Mouse (Mus musculus) limb, embryonic 15.5 days (tissue): ENCODE measurements around the gene Ptov1. TPM values are rescaled to one million over a fixed set of nuclear protein-coding genes. Genes with fewer than 3 reads are reported as not detected.

Source experiments
- ATAC-seq: fragments of 200-750 bp; cut with Nextera tagmentation; 2 replicates; pipeline ENCODE4 v1.8.0; 2017; ENCODE audit warnings: low read depth, moderate TSS enrichment; ENCODE audit not compliant: insufficient number of reproducible peaks, low FRiP score, low TSS enrichment
- H3K27ac ChIP-seq: fragments of 300-500 bp; sonication (generic); 2 replicates; pipeline ENCODE4 v1.5.1; 2015; ENCODE audit warnings: moderate library complexity, mild to moderate bottlenecking, inconsistent platforms
- H3K27me3 ChIP-seq: fragments of 300-500 bp; sonication (generic); 2 replicates; pipeline ENCODE4 v1.6.1; 2015; ENCODE audit warnings: inconsistent platforms
- H3K36me3 ChIP-seq: fragments of 300-500 bp; sonication (generic); 2 replicates; pipeline ENCODE4 v1.6.1; 2015; ENCODE audit warnings: inconsistent platforms
- H3K4me1 ChIP-seq: fragments of 300-500 bp; sonication (generic); 2 replicates; pipeline ENCODE4 v1.6.1; 2015; ENCODE audit warnings: inconsistent platforms
- H3K4me2 ChIP-seq: fragments of 300-500 bp; sonication (generic); 2 replicates; pipeline ENCODE4 v1.6.1; 2015; ENCODE audit warnings: mild to moderate bottlenecking, inconsistent platforms
- H3K4me3 ChIP-seq: fragments of 300-500 bp; sonication (generic); 2 replicates; pipeline ENCODE4 v1.5.1; 2015; ENCODE audit warnings: mild to moderate bottlenecking, inconsistent platforms
- H3K9ac ChIP-seq: fragments of 300-500 bp; sonication (generic); 2 replicates; pipeline ENCODE4 v1.6.1; 2015; ENCODE audit warnings: inconsistent platforms
- H3K9me3 ChIP-seq: fragments of 300-500 bp; sonication (generic); 2 replicates; pipeline ENCODE4 v1.6.1; 2016; ENCODE audit warnings: inconsistent platforms
- WGBS: fragments of 180-500 bp; shearing (Covaris S2); methylation state at CpG from one replicate; pipeline ENCODE4 v1.1.7; 2015; 5-methylcytosine and 5-hydroxymethylcytosine counted together
- polyA plus RNA-seq: library from polyadenylated mRNA; unstranded; fragments of >200 nt; fragmentation: Nextera tagmentation; extraction: Ambion mirVana; gene quantifications from 2 replicates; pipeline ENCODE4 v1.2.1, GENCODE M21; 2015

The Ptov1 gene
- polyA plus RNA-seq, 1 experiment from 2014 or later, result 373 TPM

- ATAC-seq, result no peak
Measured at GRCm38 (mm10) chr7:44846804-44847203, 22.8 kb downstream of the Ptov1 start.

DNA sequence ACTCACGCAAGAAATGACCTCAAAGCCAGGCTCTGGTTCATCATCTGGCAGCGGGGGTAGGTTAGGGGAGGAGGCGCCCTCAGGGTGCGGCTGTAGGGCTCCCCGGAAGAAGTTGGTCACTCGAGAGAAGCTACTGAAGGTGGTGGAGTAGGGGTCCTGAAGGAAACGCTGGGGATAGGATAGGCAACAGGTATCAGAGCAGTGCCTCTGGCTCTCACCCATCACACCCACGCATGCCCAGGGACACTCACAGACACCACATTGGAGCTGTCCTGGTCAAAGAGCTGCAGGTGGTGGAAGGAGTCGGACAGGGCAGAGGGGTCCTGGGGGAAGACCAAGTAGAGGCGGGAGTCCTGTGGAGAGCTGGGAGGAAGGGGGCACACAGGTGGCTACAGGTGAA, 24.6 kb downstream of the Ptov1 start:
- no peak for ATAC-seq
- peaks cover 25% of the 10 kb centered on the region; the same call in 1 of the 2 replicates for H3K27me3 ChIP-seq
- H3K4me1 ChIP-seq, result peaks cover 18% of the 10 kb centered on the region
- WGBS, result 93% methylated on average over 10 of the region's 10 CpGs
- H3K4me2 ChIP-seq, result no peak overlapping the region
- H3K4me3 ChIP-seq, result no peak overlapping the region
- no peak overlapping the region for H3K9ac ChIP-seq
- no peak overlapping the region for H3K27ac ChIP-seq
- no peaks in the 10 kb centered on the region for H3K9me3 ChIP-seq
- peaks cover 68% of the 10 kb centered on the region for H3K36me3 ChIP-seq

More at GRCm38 (mm10) chr7:44846804-44847203, 22.8 kb downstream of the Ptov1 start:
- Histone ChIP-seq H3K4me1 (peaks cover 28% of the 10 kb centered on the region), H3K9ac (no peak overlapping the region), H3K4me3 (no peak overlapping the region), H3K27me3 (peaks cover 7% of the 10 kb centered on the region; the same call in 1 of the 2 replicates), H3K4me2 (no peak overlapping the region), H3K36me3 (peaks cover 58% of the 10 kb centered on the region), H3K9me3 (no peaks in the 10 kb centered on the region), H3K27ac (no peak overlapping the region)
- WGBS, result 86% methylated on average over 7 of the region's 7 CpGs

- Histone ChIP-seq H3K4me1 (peaks cover 19% of the 10 kb centered on the region), H3K27me3 (peaks cover 38% of the 10 kb centered on the region), H3K27ac (no peak overlapping the region), H3K4me3 (no peak overlapping the region), H3K36me3 (peaks cover 67% of the 10 kb centered on the region), H3K9me3 (no peaks in the 10 kb centered on the region), H3K4me2 (no peak overlapping the region), H3K9ac (no peak overlapping the region)
- ATAC-seq, result no peak
- 88% methylated on average over 8 of the region's 8 CpGs for WGBS
Measured at GRCm38 (mm10) chr7:44841825-44842463, 27.6 kb downstream of the Ptov1 start.

GRCm38 (mm10) chr7:44840426-44840825, 29.2 kb downstream of the Ptov1 start:
- H3K36me3 ChIP-seq, result peaks cover 52% of the 10 kb centered on the region
- no peaks in the 10 kb centered on the region for H3K9me3 ChIP-seq
- H3K4me3 ChIP-seq, result peak overlapping the region; percentile 33
- H3K27me3 ChIP-seq, result peaks cover 38% of the 10 kb centered on the region
- H3K4me1 ChIP-seq, result peaks cover 15% of the 10 kb centered on the region
- no peak overlapping the region for H3K27ac ChIP-seq
- no peak overlapping the region for H3K9ac ChIP-seq
- ATAC-seq, result no peak
- 40% methylated on average over 14 of the region's 14 CpGs for WGBS
- peak overlapping the region; percentile 75; the same call in 1 of the 2 replicates for H3K4me2 ChIP-seq

DNA sequence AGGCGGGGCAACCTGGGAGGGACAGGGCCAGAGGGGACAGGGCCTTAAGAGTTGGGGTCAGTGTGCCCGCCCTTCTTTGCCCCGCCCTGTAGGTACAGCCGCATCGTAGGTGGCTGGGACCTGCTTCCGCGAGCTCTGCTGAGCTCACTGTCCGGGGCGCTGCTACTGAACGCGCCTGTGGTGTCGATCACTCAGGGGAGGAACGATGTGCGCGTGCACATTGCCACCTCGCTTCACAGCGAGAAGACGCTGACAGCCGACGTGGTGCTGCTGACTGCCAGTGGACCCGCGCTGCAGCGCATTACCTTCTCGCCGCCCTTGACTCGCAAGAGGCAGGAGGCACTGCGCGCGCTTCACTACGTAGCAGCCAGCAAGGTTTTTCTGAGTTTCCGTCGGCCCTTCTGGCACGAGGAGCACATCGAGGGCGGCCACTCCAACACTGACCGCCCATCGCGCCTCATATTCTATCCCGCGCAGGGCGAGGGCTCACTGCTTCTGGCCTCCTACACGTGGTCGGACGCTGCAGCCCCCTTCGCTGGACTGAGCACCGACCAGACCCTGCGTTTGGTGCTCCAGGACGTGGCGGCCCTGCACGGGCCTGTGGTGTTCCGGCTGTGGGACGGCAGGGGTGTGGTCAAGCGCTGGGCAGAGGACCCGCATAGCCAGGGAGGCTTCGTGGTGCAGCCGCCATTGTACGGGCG, 29.9 kb downstream of the Ptov1 start:
- Histone ChIP-seq H3K27me3 (peaks cover 38% of the 10 kb centered on the region), H3K4me1 (peaks cover 15% of the 10 kb centered on the region), H3K36me3 (peaks cover 44% of the 10 kb centered on the region), H3K27ac (no peak overlapping the region), H3K9me3 (no peaks in the 10 kb centered on the region), H3K9ac (peak overlapping the region; percentile 31), H3K4me3 (peak overlapping the region; percentile 33), H3K4me2 (peak overlapping the region; percentile 75)
- WGBS, result 2% methylated on average over 58 of the region's 58 CpGs
- peak; percentile 6; the same call in 1 of the 2 replicates for ATAC-seq

DNA sequence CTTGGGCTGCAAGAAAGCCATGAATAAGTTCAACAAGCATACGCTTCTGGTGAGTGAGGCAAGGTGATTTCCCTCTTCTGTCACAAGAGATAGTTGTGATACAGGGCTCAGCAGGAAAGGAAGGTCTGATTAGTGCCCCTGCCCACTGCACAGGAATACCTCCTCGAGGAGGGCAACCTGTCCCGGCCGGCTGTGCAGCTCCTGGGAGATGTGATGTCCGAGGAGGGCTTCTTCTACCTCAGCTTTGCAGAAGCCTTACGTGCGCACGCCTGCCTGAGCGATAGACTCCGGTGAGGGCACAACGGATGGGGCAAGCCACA, 30.5 kb downstream of the Ptov1 start:
- H3K27ac ChIP-seq, result no peak overlapping the region
- H3K4me3 ChIP-seq, result peak overlapping the region; percentile 33
- 25% methylated on average over 11 of the region's 11 CpGs for WGBS
- no peak for ATAC-seq
- peaks cover 39% of the 10 kb centered on the region for H3K36me3 ChIP-seq
- peak overlapping the region; percentile 75 for H3K4me2 ChIP-seq
- no peaks in the 10 kb centered on the region for H3K9me3 ChIP-seq
- peaks cover 38% of the 10 kb centered on the region for H3K27me3 ChIP-seq
- H3K9ac ChIP-seq, result peak overlapping the region; percentile 31; the same call in 1 of the 2 replicates
- peaks cover 16% of the 10 kb centered on the region for H3K4me1 ChIP-seq

- Histone ChIP-seq H3K36me3 (peaks cover 28% of the 10 kb centered on the region), H3K9me3 (no peaks in the 10 kb centered on the region), H3K27ac (no peak overlapping the region), H3K27me3 (peaks cover 38% of the 10 kb centered on the region), H3K4me2 (no peak overlapping the region), H3K4me1 (peaks cover 21% of the 10 kb centered on the region), H3K9ac (no peak overlapping the region), H3K4me3 (no peak overlapping the region)
- ATAC-seq, result no peak
- WGBS, result 88% methylated on average over 6 of the region's 6 CpGs
Measured at GRCm38 (mm10) chr7:44838073-44838472, 31.5 kb downstream of the Ptov1 start.

- Histone ChIP-seq H3K4me1 (peaks cover 28% of the 10 kb centered on the region), H3K4me3 (no peak overlapping the region), H3K27ac (no peak overlapping the region), H3K27me3 (peaks cover 28% of the 10 kb centered on the region), H3K9me3 (no peaks in the 10 kb centered on the region), H3K4me2 (no peak overlapping the region), H3K9ac (no peak overlapping the region), H3K36me3 (peaks cover 17% of the 10 kb centered on the region)
- no peak for ATAC-seq
- WGBS, result 84% methylated on average over 9 of the region's 9 CpGs
Measured at GRCm38 (mm10) chr7:44836423-44837053, 33.0 kb downstream of the Ptov1 start.

DNA sequence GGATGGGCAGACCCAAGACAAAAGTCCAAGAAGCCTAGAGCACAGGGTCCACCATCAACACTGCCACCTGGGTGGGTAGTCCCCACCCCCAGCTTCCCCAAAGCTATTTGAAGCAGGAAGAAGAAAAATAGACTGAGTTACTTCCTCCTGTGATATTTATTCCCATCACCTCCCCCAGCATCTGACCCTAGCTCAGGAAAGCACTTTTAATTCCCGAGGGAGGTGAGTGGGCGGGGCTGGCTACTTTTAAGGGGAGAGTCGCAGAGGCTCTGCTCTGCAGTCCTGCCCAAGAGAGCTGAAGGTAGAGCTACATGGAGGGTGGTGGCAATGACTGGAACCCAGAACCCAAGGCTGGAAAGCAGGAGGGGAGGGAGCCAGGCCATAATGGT, 33.6 kb downstream of the Ptov1 start:
- 41% methylated on average over 3 of the region's 3 CpGs for WGBS
- Histone ChIP-seq H3K9me3 (no peaks in the 10 kb centered on the region), H3K9ac (no peak overlapping the region), H3K4me1 (peaks cover 29% of the 10 kb centered on the region), H3K27me3 (peaks cover 23% of the 10 kb centered on the region), H3K27ac (no peak overlapping the region), H3K4me2 (no peak overlapping the region), H3K36me3 (peaks cover 16% of the 10 kb centered on the region), H3K4me3 (no peak overlapping the region)
- no peak for ATAC-seq

- peaks cover 28% of the 10 kb centered on the region for H3K4me1 ChIP-seq
- ATAC-seq, result no peak
- H3K36me3 ChIP-seq, result peaks cover 16% of the 10 kb centered on the region
- H3K27me3 ChIP-seq, result peaks cover 17% of the 10 kb centered on the region
- H3K9ac ChIP-seq, result no peak overlapping the region
- 84% methylated on average over 1 of the region's 1 CpGs for WGBS
- H3K4me3 ChIP-seq, result no peak overlapping the region
- H3K27ac ChIP-seq, result no peak overlapping the region
- no peaks in the 10 kb centered on the region for H3K9me3 ChIP-seq
- no peak overlapping the region for H3K4me2 ChIP-seq
Measured at GRCm38 (mm10) chr7:44835373-44836015, 34.1 kb downstream of the Ptov1 start.

DNA sequence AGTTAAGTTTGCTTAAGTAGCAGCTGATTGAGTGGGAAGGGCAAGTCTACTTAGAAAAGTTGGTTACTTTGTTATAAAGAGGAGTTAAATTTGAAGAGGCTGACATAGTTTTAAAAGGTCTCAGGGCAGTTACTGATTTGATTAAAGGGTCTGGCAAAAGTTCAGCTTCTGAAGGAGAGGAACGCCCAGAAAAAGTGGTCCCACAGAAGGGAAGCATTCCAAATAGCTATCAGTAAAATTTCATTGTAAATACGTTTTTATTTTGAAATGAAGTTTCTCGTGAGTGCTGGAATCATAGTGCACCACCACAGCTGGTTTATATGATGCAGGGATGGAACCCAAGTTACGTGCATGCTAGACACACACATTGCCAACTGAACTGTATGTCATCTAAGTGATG, 36.8 kb downstream of the Ptov1 start:
- Histone ChIP-seq H3K36me3 (peaks cover 40% of the 10 kb centered on the region), H3K4me3 (no peak overlapping the region), H3K27me3 (no peaks in the 10 kb centered on the region), H3K27ac (0 out of 2 replicates have a peak overlapping the region, but pooled peaks have one; percentile 27), H3K4me1 (peaks cover 13% of the 10 kb centered on the region; the same call in 1 of the 2 replicates), H3K9ac (no peak overlapping the region), H3K9me3 (no peaks in the 10 kb centered on the region), H3K4me2 (no peak overlapping the region)
- 0 out of 2 replicates have a peak, but pooled peaks have one; percentile 26 for ATAC-seq
- 30% methylated on average over 4 of the region's 4 CpGs for WGBS
